Mouse (Mus musculus) right cerebral cortex, adult 18-20 months (tissue): Measurements from ENCODE around the gene Afap1.

Experiments
- DNase-seq: peaks from one replicate; pipeline ENCODE4 v3.0.0; 2022; ENCODE audit warnings: mixed read lengths

Afap1 gene

GRCm38 (mm10) chr5:35980542-35980941, 87.4 kb downstream of the Afap1 start:
- DNase-seq: no peak

- no peak for DNase-seq
Measured at GRCm38 (mm10) chr5:35981341-35981740, 88.2 kb downstream of the Afap1 start.

- peak; percentile 79 for DNase-seq
Measured at GRCm38 (mm10) chr5:35981976-35982375, 88.9 kb downstream of the Afap1 start.

GRCm38 (mm10) chr5:35985611-35986010, 92.5 kb downstream of the Afap1 start:
- DNase-seq: peak; percentile 70

- no peak for DNase-seq
Measured at GRCm38 (mm10) chr5:35988085-35988484, 95.0 kb downstream of the Afap1 start.

- no peak for DNase-seq
Measured at GRCm38 (mm10) chr5:35989506-35989905, 96.4 kb downstream of the Afap1 start.

GRCm38 (mm10) chr5:35989986-35990735, 97.0 kb downstream of the Afap1 start:
- DNase-seq: no peak

- no peak for DNase-seq
Measured at GRCm38 (mm10) chr5:36003797-36004196, 110.7 kb downstream of the Afap1 start.

- DNase-seq: no peak
Measured at GRCm38 (mm10) chr5:36006106-36006505, 113.0 kb downstream of the Afap1 start.

GRCm38 (mm10) chr5:36006586-36006985, 113.5 kb downstream of the Afap1 start:
- DNase-seq: no peak

GRCm38 (mm10) chr5:36007649-36008048, 114.5 kb downstream of the Afap1 start:
- no peak for DNase-seq

GRCm38 (mm10) chr5:36009405-36009804, 116.3 kb downstream of the Afap1 start:
- no peak for DNase-seq

GRCm38 (mm10) chr5:36018366-36018765, 125.2 kb downstream of the Afap1 start:
- no peak for DNase-seq

GRCm38 (mm10) chr5:36021091-36021490, 128.0 kb downstream of the Afap1 start:
- no peak for DNase-seq

- no peak for DNase-seq
Measured at GRCm38 (mm10) chr5:36022361-36022760, 129.2 kb downstream of the Afap1 start.

- DNase-seq: no peak
Measured at GRCm38 (mm10) chr5:36024003-36024685, 131.0 kb downstream of the Afap1 start.

- DNase-seq: no peak
Measured at GRCm38 (mm10) chr5:36025076-36025475, 132.0 kb downstream of the Afap1 start.

GRCm38 (mm10) chr5:36033531-36034426, 140.7 kb downstream of the Afap1 start:
- peak; percentile 50 for DNase-seq

- no peak for DNase-seq
Measured at GRCm38 (mm10) chr5:36039596-36039995, 146.5 kb downstream of the Afap1 start.

GRCm38 (mm10) chr5:36040398-36041235, 147.5 kb downstream of the Afap1 start:
- DNase-seq: peak; percentile 31

GRCm38 (mm10) chr5:36041236-36041562, 148.1 kb downstream of the Afap1 start:
- DNase-seq: no peak

- no peak for DNase-seq
Measured at GRCm38 (mm10) chr5:36041756-36042155, 148.6 kb downstream of the Afap1 start.

- no peak for DNase-seq
Measured at GRCm38 (mm10) chr5:36043154-36043553, 150.0 kb downstream of the Afap1 start.
